Mouse (Mus musculus) splenic B cell, adult 2 months (primary cell): ENCODE measurements around the gene Lingo1.

Experiments used
- DNase-seq: peaks from one replicate; pipeline ENCODE4 v3.0.0-alpha.2; 2011; ENCODE audit warnings: low read depth, low spot score
- H3K27me3 ChIP-seq: 2 replicates; pipeline ENCODE4 v1.6.1; 2012; ENCODE audit warnings: mild to moderate bottlenecking, low read length, moderate library complexity, mixed read lengths; ENCODE audit not compliant: control insufficient read depth, poor library complexity, insufficient read depth, severe bottlenecking
- H3K36me3 ChIP-seq: 2 replicates; pipeline ENCODE4 v1.6.1; 2012; ENCODE audit warnings: mild to moderate bottlenecking, low read length, moderate library complexity, mixed read lengths; ENCODE audit not compliant: control insufficient read depth, poor library complexity, insufficient read depth, severe bottlenecking

Gene Lingo1

DNA sequence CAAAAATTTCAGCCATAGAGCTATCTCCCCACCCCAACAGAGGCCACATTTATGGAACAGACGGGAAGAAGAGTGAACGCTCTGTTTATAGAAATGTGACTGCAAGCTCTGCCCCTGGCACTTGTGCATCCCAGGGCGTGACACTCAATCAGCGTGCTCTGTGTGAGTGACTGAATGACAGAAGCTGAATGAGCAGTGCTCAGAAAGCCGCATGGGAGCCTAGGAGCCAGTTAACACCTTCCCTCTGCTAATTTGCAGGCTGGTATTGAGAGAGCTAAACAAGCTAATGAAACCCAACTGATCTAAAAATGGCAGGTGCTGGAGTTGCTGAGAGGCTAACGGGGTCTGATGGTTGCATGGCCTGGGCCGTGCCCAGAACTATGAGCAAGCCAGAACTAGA, 143.7 kb downstream of the Lingo1 start:
- Histone ChIP-seq H3K36me3 (no peaks in the 10 kb centered on the region), H3K27me3 (no peaks in the 10 kb centered on the region)
- no peak for DNase-seq

DNA sequence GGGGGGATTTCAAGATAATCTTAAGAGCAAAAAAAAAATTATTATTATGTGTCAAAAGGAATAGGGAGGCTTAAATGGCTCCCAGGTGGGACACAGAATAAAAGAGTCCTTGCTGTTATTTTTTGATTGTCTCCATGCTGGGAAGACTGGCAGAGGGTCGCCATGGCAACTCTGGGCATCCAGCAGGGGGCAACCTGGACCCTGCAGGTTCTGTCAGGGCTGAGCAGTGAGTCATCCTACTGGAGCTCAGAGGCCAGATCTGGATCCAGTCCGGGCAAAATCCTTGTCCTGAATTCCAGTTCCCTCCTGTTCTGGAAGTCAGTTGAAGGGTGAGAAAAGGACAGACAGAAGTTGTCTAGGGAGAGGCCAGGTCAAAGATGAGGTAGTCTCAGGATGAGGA, 144.7 kb downstream of the Lingo1 start:
- H3K36me3 ChIP-seq: no peaks in the 10 kb centered on the region

DNA sequence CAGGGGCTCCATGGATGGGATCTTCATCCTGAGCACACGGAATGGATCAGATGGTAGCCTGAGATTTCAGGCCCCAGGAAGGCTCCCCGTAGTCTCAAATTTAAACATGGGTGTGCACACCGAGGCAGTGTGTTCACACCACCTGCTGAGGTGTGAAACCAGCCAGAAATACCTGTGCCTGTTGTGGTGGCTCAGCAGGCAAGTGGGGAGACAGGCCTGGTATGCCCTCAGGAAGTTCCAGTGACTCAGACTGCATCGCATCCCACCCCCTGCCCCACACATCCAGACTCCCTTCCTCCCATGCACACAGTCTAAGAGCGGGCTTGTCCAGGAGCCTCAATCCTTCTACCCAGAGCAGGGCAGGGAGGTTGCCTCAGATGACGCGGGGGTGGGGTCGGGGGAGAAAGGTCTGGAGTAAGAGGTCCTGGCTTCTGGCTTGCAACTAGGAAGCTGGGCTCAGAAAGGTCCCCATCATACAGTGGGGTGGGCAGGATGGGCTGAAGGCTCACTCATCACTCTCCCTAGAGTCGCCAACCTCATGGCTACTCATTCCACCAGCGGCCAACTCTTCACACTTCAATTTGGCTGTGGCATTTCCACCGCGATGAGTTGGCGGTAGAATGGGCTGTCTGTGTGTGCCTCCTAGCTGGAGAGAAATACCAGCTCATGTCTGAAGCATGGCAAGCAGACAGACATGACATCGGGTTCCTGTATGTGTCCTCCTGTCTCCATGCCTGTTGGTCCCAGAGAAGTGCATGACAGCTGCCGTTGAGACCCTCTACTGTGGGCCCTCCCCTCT, 149.8 kb downstream of the Lingo1 start:
- no peak for DNase-seq
- no peaks in the 10 kb centered on the region for H3K27me3 ChIP-seq
- no peaks in the 10 kb centered on the region for H3K36me3 ChIP-seq

More for the DNA sequence above, 144.7 kb downstream of the Lingo1 start:
- H3K27me3 ChIP-seq: no peaks in the 10 kb centered on the region
- no peak for DNase-seq

DNA sequence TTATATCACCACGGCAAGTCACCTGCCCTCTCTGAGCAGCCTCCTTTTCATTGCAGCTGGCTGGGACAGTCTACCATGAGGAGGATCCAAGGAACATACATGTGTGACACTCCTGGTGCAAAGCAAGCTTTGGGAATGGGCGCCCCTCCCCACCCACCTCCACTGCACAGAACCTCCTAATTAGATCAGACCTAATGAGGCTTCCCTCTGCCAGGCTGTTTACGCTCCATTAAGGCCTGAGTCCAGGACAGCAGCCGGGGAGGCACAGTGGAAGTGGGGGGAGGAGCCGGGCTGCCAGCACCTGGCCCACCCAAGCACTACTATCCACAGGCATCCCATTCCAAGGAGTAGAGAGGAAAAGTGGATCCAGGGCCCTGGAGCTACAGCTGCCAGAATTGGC, 152.8 kb downstream of the Lingo1 start:
- DNase-seq: no peak
- Histone ChIP-seq H3K36me3 (no peaks in the 10 kb centered on the region), H3K27me3 (no peaks in the 10 kb centered on the region)

DNA sequence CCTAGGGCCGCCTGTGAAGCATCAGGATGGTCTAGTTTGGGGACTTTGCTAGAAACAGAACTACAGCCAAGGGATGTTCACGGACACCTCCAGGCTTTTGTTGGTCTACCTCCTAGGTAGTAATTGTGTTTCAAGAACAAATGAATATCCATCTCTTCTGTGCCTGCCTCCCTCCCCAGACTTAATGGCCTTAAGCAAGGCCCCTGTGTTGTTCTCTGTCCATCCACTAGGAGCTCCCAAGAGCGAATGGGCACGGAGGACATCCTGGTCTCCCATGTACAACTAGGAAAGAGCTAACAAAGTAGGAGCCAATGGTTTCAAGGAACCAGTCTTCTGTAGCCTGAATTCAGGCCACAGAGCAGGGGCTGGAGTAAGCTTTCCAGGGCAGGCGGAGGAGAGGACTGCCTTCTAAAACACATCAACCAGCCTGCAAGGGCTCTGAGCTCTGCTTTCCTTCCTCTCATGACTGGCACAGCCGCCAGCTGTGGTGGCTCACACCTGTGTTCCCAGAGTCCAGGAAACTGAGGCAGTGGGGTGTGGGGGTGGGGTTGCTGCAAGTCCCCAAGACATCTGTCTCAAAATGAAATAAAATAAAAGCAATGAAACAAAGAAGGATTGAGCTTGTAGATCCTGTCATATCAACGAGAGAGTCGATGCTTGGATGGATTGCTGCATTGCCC, 157.9 kb downstream of the Lingo1 start:
- DNase-seq: peak; percentile 24

DNA sequence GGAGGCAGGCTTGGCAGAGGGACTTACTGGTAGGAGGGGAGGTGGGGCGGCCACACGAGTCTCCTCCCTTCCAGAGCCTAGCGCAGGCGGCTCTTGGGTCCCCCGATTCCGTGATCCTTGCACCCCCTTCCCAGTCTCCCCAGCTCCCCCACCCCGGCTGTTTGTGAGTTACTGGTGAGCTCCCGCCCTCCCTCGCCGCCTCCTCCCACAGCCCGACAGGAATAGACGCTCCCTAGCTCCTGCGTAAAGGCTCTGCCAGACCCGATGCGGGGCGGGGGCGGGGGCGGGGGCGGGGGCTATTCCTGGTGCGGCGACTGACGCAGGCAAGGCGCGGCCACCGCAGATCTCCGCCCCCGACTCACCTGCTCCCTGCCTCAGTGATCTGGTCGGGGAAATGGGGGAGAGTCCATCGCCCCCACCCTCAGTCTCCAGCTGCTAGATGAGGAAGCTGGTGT, 158.8 kb downstream of the Lingo1 start:
- Histone ChIP-seq H3K27me3 (no peaks in the 10 kb centered on the region), H3K36me3 (no peaks in the 10 kb centered on the region)
- no peak for DNase-seq

More for the DNA sequence above, 157.9 kb downstream of the Lingo1 start:
- Histone ChIP-seq H3K27me3 (no peaks in the 10 kb centered on the region), H3K36me3 (no peaks in the 10 kb centered on the region)

DNA sequence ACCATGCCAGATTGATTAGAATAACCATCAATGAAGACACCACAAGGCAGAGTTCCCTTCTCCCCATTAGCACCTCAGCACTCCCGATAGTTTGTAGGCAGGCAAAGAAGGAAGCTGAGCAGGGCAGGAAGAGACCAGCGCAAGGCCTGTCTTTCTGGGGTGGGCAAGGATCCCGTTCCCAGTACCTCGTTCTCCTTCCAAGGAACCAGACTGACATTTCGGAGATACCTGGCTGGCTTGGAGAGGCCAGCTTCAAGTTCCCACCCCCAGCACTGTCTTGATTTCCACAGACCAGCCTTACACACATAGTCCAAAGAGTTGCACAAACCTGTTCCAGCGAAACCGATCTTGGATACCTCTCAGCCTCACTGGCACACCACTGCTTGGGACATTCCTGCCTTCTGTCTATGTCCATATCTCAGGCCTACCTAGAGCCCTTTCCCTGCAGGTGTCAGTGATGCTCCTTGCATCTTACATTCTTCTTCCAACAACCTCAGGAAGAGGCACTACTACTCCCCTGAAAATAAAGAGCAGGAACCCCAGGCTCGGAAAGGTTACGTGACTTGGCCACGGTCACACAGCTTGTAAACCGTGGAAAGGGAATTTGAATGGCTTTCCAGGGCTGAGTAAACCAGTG, 159.4 kb downstream of the Lingo1 start:
- no peaks in the 10 kb centered on the region for H3K36me3 ChIP-seq
- DNase-seq: no peak
- H3K27me3 ChIP-seq: no peaks in the 10 kb centered on the region

DNA sequence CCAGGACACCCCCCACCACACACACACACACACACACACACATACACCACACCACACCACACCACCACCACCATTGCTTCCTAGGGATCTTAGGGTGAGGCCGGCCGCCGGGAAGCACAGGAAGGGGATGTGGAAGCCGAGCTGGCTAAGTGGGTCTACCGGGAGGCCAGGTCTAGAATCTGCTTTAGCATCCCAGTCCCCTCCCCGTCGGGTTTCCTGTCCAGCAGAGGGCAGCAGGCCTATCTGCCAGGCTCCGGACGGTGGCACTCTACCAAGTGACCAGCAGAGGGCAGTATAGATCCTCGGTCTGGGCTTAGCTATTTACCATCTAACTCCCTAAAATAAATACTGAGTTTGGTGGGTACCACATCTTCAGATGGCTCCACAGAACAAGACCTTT, 160.1 kb downstream of the Lingo1 start:
- Histone ChIP-seq H3K27me3 (no peaks in the 10 kb centered on the region), H3K36me3 (no peaks in the 10 kb centered on the region)
- DNase-seq: peak; percentile 78

DNA sequence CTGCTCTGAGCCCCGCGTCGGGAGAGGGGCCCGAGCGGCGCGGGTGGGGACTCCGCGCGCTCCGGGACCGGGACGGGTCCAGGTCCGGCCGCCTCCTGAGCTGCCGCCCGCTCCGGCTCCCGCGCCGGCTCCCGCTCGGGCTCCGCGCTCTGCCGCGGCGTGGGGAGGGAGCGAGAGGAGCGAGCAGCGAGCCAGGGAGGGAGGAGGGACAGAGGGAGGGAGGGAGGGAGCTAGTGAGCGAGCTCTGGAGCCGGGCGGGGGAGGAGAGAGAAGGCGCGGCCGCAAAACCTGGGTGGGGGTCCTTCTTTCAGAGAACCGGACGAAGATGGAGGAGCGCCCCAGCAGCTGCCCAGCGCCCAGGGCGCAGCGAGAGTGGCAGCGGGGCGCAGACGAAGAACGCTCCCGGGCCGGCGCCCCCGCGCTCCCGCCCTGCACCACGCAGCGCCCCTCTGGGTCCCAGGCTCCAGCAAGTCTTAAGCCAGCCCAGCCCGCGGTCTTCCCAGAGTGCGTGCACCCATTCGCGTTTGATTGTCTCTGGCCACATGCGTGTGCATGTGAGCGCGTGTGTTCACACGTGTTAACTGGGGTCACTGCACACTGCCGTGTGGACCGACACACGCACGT, 160.7 kb downstream of the Lingo1 start:
- no peaks in the 10 kb centered on the region for H3K36me3 ChIP-seq
- DNase-seq: no peak
- no peaks in the 10 kb centered on the region for H3K27me3 ChIP-seq

DNA sequence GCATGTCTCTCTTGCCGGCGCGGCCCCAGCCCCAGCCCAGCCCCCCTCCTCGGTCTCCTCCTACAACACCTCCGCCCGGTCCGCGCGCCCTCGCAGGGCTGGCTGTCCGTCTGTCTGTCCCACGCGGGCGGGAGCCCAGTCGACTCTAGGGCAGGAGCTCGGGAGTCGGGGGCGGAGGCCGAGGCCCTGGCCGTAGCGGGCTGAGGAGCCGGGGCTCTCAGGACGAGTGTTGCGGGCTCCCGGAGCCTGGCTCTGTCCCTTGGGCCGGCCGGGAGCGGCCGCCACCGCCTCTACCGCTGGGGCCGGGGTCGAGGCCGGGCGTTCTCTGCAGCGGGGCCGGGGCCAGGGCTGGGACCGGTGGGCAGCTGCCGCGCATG, 161.2 kb downstream of the Lingo1 start:
- DNase-seq: no peak
- Histone ChIP-seq H3K36me3 (no peaks in the 10 kb centered on the region), H3K27me3 (no peaks in the 10 kb centered on the region)

DNA sequence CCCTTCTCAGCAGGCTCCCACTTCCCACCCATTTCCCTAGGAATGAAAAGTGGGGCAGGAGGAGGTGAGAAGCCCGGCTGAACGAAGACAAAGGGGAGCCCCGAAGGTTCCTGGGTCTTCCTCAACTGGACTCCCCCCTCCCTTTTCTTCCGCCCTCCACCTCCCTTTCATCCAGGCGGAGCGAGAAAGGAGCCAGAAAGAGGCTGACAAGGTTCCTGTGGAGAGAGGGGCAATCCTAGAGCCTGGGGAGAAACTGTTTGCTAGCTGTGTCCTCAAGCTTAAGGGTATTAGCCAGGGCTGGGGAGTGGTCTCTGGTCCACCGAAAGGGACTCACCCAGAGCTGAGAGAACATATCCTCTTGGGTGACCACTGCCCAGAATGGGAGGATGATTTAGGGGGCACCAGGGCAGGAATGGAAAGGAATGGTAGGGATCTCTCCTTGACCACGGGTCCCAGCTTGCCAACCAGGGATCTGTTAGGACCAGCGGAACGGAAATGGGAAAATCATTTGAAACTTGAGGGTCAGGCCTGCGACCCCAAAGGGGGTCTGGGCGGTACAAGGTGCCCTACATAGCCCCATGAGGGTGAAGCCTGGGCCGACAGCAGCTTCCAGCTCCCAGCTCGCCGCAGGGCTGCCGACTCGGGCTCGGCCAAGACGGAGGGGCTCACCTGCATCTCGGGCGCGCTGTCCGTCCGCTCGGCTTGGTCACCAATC, 161.7 kb downstream of the Lingo1 start:
- H3K36me3 ChIP-seq: no peaks in the 10 kb centered on the region
- no peaks in the 10 kb centered on the region for H3K27me3 ChIP-seq
- no peak for DNase-seq

DNA sequence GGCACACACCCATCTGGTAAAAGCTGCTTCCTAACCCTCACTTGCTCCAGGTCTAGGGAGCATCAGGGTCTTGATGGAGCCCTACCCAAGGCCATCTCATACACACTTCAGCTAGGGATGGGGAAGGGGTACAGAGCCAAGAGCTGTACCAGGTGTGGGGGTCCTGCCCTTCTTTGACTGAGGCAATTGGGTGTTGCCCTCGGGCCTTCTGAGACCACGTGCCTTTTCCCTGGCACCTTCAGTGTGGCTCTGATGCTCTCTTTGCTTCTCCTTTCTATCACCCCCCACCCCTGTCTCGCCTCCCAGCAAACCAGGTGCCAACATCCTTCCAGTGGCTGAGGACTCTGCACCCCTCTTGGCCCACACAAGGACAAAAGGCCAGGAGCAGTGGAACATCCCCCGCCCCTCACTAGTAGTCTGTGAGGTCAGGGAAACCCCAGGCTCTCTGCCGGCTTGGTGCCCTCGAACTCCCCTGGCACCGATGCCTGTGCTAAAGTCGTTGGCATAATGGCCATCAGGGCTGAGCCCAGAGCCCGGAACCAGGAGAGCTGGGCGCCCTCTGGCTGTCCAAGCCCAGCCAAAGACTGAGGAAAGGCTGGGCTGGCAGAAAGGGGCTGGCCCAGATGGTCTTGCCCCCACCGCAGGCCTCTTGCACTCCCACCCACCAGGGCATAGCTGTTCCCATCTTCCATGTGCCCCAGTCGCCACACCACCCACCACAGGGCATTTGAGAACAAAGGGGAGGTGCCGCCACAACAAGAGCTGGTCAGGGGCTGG, 162.6 kb downstream of the Lingo1 start:
- DNase-seq: no peak
- Histone ChIP-seq H3K36me3 (no peaks in the 10 kb centered on the region), H3K27me3 (no peaks in the 10 kb centered on the region)

DNA sequence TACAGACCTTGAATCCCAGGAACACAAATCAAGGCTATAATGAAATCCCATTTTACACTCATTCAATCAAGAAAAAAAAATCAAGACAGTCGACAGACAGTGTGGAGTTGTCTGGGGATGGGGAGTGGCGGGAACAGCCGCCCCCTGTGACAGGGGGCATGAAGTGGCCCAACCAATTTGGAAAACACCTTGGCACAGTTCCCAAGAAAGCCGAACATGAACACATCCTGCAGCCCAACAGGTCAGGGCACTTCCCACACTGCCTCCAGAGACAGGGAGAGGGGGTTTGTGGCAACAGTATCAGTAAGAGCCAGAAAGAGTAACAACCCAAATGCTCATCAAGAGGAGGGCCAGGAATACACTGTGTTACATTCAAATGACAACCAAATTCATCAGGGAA, 165.3 kb downstream of the Lingo1 start:
- no peaks in the 10 kb centered on the region for H3K36me3 ChIP-seq
- DNase-seq: no peak
- H3K27me3 ChIP-seq: no peaks in the 10 kb centered on the region
